Mouse (Mus musculus): ENCODE data around the gene Abcd3. TPM values are rescaled to one million over a fixed set of nuclear protein-coding genes. Genes with fewer than 3 reads are reported as not detected.

Abcd3 gene
- polyA plus RNA-seq, 1 experiment: 5.1 TPM

DNA sequence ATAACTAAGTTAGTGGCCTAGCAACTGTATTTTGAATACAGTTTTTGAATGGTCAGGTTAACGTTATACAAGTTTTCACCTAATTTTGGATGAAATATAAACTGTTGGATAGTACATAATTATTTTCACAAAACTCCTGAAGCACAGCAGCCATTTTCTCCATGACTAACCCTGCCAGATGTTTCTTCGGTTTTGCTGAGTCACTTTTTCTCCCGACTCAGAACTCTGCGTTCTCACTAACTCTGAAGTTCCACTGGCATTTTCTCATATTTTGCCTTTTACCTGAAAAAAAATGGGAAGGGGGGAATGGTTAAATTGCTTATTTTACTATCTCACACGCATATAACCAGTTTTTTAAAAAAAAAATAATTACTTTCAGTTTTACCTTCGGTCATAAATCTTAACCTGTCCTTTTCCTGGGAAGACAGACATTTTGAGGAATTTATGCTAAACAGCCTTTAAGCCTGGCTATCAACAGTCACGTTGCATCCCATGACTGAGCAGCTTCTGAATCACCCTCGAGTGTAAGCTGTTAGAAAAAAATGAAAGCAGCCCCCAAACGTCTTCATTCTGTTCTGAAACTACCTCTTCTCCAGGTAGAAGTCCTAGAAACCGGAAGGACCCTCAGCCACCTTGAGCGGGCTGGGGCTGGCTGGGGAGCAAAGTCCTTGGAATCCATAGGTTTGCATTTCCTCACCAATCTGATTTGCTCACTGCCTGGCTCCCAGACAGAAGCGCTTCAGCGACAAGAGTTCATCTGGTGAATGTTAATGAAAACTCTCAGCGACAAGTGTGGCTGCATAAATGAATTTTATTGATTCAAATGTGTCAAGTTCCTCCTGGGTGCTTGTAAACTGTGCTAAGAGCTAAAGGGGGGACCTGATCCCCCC is 94.1 kb downstream of the Abcd3 start:
- 21% methylated on average over 14 of the region's 14 CpGs for WGBS
- Histone ChIP-seq H3K4me3 (ENCODE audit: control insufficient read depth, insufficient read depth, low read length) (no peak overlapping the region), H3K27me3 (ENCODE audit: control insufficient read depth, insufficient read depth, low read length) (no peaks in the 10 kb centered on the region), H3K27ac (ENCODE audit: control insufficient read depth, insufficient read depth, low read length) (no peak overlapping the region), H3K4me1 (replicated peaks; ENCODE audit: control insufficient read depth, insufficient read depth, low read length) (peaks cover 8% of the 10 kb centered on the region), H3K36me3 (ENCODE audit: control insufficient read depth, insufficient read depth, low read length) (no peaks in the 10 kb centered on the region)
- no peak for DNase-seq
- TF ChIP-seq CTCF (IDR thresholded peaks at IDR 0.05; ENCODE audit: borderline replicate concordance, control insufficient read depth, extremely low read depth, insufficient read depth, low read length, poor library complexity): no peak
- no peak for TF ChIP-seq POLR2A (IDR thresholded peaks at IDR 0.05; ENCODE audit: control insufficient read depth, extremely low read depth, insufficient read depth, low read length, poor library complexity)

DNA sequence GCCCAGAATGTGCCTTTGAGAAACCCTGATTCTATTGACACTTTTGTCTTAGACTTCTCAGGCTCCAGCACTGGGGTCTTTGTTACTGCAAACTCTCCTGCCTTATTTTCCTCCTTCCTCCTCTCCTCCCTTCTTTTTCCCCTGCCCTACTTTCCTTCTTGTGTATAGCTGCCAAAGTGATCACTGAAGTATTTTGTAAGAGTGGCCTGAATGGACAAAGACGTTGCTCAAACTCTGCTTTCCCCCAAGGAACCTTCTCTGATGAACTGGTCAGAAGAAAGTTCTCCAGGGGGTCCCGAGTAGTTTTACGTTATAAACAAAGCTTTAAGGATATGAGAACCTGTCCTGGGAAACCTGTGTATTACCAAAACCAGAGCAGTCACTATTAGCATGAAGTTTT is 95.4 kb downstream of the Abcd3 start:
- no peaks in the 10 kb centered on the region for H3K36me3 ChIP-seq (ENCODE audit: control insufficient read depth, insufficient read depth, low read length)
- 93% methylated on average over 3 of the region's 3 CpGs for WGBS
- DNase-seq: no peak
- H3K4me3 ChIP-seq (ENCODE audit: control insufficient read depth, insufficient read depth, low read length): no peak overlapping the region
- TF ChIP-seq CTCF (IDR thresholded peaks at IDR 0.05; ENCODE audit: borderline replicate concordance, control insufficient read depth, extremely low read depth, insufficient read depth, low read length, poor library complexity) (no peak), POLR2A (IDR thresholded peaks at IDR 0.05; ENCODE audit: control insufficient read depth, extremely low read depth, insufficient read depth, low read length, poor library complexity) (no peak)
- H3K27me3 ChIP-seq (ENCODE audit: control insufficient read depth, insufficient read depth, low read length): no peaks in the 10 kb centered on the region
- H3K4me1 ChIP-seq (replicated peaks; ENCODE audit: control insufficient read depth, insufficient read depth, low read length): peaks cover 8% of the 10 kb centered on the region
- no peak overlapping the region for H3K27ac ChIP-seq (ENCODE audit: control insufficient read depth, insufficient read depth, low read length)

DNA sequence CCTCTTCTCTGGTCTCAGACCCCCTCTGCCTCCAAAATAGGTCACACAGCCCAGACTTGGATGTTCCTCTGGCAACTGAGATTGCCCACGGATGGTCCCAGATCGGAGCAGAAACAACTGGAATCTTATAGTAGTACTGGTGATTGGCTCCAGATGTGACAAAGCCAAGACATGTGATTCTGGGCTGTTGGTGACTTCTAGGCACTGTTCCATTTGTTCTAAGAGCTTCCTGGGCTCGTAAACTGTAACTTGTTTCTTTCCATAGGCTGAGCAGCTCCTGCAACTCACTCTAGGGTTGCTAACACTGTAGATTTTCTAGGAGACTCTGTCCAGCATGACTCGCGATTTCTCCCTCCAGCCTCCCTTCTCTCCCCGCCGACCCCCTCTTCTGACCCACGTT is 96.4 kb downstream of the Abcd3 start:
- Histone ChIP-seq H3K27ac (ENCODE audit: control insufficient read depth, insufficient read depth, low read length) (no peak overlapping the region), H3K36me3 (ENCODE audit: control insufficient read depth, insufficient read depth, low read length) (no peaks in the 10 kb centered on the region), H3K4me1 (replicated peaks; ENCODE audit: control insufficient read depth, insufficient read depth, low read length) (peaks cover 8% of the 10 kb centered on the region), H3K27me3 (ENCODE audit: control insufficient read depth, insufficient read depth, low read length) (no peaks in the 10 kb centered on the region), H3K4me3 (ENCODE audit: control insufficient read depth, insufficient read depth, low read length) (no peak overlapping the region)
- no peak for DNase-seq
- 91% methylated on average over 8 of the region's 8 CpGs for WGBS
- TF ChIP-seq POLR2A (IDR thresholded peaks at IDR 0.05; ENCODE audit: control insufficient read depth, extremely low read depth, insufficient read depth, low read length, poor library complexity) (no peak), CTCF (IDR thresholded peaks at IDR 0.05; ENCODE audit: borderline replicate concordance, control insufficient read depth, extremely low read depth, insufficient read depth, low read length, poor library complexity) (no peak)

DNA sequence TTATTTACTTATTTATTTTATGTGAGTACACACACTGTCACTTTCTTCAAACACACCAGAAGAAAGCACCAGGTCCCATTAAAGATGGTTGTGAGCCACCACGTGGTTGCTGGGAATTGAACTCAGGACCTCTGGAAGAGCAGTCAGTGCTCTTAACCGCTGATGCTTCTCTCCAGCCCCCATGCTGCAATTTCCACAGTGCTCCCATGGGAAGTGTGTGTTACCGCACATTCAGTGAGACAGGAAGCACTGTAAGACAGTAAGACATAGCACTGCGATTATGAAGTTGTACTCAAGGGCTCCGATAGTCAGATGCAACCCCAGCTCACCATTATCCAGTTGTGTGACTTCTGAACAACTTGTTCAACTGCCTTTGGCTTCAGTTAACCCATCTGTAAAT is 98.6 kb downstream of the Abcd3 start:
- DNase-seq: no peak
- Histone ChIP-seq H3K27ac (ENCODE audit: control insufficient read depth, insufficient read depth, low read length) (no peak overlapping the region), H3K4me3 (ENCODE audit: control insufficient read depth, insufficient read depth, low read length) (no peak overlapping the region), H3K4me1 (replicated peaks; ENCODE audit: control insufficient read depth, insufficient read depth, low read length) (no peaks in the 10 kb centered on the region), H3K27me3 (ENCODE audit: control insufficient read depth, insufficient read depth, low read length) (no peaks in the 10 kb centered on the region), H3K36me3 (ENCODE audit: control insufficient read depth, insufficient read depth, low read length) (no peaks in the 10 kb centered on the region)
- TF ChIP-seq POLR2A (IDR thresholded peaks at IDR 0.05; ENCODE audit: control insufficient read depth, extremely low read depth, insufficient read depth, low read length, poor library complexity) (no peak), CTCF (IDR thresholded peaks at IDR 0.05; ENCODE audit: borderline replicate concordance, control insufficient read depth, extremely low read depth, insufficient read depth, low read length, poor library complexity) (no peak)
- WGBS: 96% methylated on average over 5 of the region's 5 CpGs

DNA sequence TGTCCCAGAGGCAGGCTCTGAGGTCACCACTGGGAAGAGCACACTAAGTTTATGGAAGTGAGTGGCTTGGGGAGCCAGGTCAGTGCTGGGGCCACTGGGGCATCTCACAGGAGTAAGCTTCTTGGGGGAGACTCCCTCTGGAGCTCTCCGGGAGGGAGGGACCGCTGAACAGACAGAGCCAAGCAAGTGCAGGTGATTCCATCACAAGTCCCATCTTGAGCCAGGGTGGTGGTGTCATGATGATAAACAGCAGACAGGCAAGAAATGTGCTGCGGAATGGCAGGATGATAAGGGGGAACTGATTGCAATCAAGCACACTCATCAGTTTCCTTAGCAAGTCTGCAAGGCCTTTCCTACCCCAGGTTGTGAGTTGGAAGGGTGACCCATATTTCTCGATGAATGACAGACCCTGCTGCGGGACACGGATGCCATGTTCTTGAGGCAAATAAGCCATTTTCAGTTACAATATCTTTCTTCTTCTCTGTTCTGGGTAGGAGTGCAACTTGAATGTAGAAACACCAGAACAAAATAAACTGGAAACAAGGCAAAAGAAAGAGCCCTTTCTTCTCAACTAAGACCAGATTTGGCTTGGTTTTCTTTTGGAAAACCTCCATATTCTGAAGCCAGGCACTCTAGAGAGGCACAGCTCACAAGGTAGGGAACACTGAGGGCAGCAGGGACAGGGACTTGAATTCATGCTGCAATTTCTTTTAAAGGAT is 99.2 kb downstream of the Abcd3 start:
- WGBS: 84% methylated on average over 6 of the region's 6 CpGs
- no peak for DNase-seq
- Histone ChIP-seq H3K27me3 (ENCODE audit: control insufficient read depth, insufficient read depth, low read length) (no peaks in the 10 kb centered on the region), H3K4me1 (replicated peaks; ENCODE audit: control insufficient read depth, insufficient read depth, low read length) (no peaks in the 10 kb centered on the region), H3K4me3 (ENCODE audit: control insufficient read depth, insufficient read depth, low read length) (no peak overlapping the region), H3K27ac (ENCODE audit: control insufficient read depth, insufficient read depth, low read length) (no peak overlapping the region), H3K36me3 (ENCODE audit: control insufficient read depth, insufficient read depth, low read length) (no peaks in the 10 kb centered on the region)
- TF ChIP-seq POLR2A (IDR thresholded peaks at IDR 0.05; ENCODE audit: control insufficient read depth, extremely low read depth, insufficient read depth, low read length, poor library complexity): no peak
- TF ChIP-seq CTCF (IDR thresholded peaks at IDR 0.05; ENCODE audit: borderline replicate concordance, control insufficient read depth, extremely low read depth, insufficient read depth, low read length, poor library complexity): no peak

DNA sequence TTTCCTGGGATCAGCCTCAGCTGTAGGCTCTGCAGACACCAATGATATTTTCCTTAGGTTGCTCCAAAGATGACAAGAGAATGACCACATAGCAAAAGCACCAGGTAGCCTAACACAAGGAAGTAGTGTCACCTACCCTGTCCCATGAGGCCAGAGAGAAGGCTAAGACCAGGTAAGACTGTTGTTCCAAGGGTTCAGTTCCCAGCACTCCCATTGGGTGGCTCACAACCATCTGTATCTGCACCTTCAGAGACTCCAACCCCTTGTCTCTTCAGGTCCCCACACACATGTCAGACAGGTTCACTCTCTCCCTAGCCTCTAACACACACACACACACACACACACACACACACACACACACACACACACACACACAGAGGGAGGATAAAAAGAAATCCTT is 99.8 kb downstream of the Abcd3 start:
- Histone ChIP-seq H3K4me3 (ENCODE audit: control insufficient read depth, insufficient read depth, low read length) (no peak overlapping the region), H3K27ac (ENCODE audit: control insufficient read depth, insufficient read depth, low read length) (no peak overlapping the region), H3K27me3 (ENCODE audit: control insufficient read depth, insufficient read depth, low read length) (no peaks in the 10 kb centered on the region), H3K4me1 (replicated peaks; ENCODE audit: control insufficient read depth, insufficient read depth, low read length) (no peaks in the 10 kb centered on the region), H3K36me3 (ENCODE audit: control insufficient read depth, insufficient read depth, low read length) (no peaks in the 10 kb centered on the region)
- no peak for DNase-seq
- TF ChIP-seq CTCF (IDR thresholded peaks at IDR 0.05; ENCODE audit: borderline replicate concordance, control insufficient read depth, extremely low read depth, insufficient read depth, low read length, poor library complexity) (no peak), POLR2A (IDR thresholded peaks at IDR 0.05; ENCODE audit: control insufficient read depth, extremely low read depth, insufficient read depth, low read length, poor library complexity) (no peak)

All from thymus, adult 2 months (tissue).